Mouse (Mus musculus) heart, postnatal 25 days (tissue): ENCODE data around the gene Taf8. TPM values are rescaled to one million over a fixed set of nuclear protein-coding genes. Genes with fewer than 3 reads are reported as not detected.

Experiments
- DNase-seq: peaks from one replicate; pipeline ENCODE4 v3.0.0; 2022; ENCODE audit warnings: low spot score
- intact Hi-C: fragments of 180-260 bp; cut with DNase I; formaldehyde crosslinking; loops from one replicate; pipeline ENCODE4 v1.15.1; 2025
- total RNA-seq, 2 experiments: library from RNA; stranded (reverse); gene quantifications; 2 replicates each; pipeline ENCODE4 v1.2.3; 2021

Taf8 gene
- total RNA-seq, 2 experiments from 2014 or later = 10.0 to 11.4 TPM

- DNase-seq = no peak
- intact Hi-C loops = no loop called here
Observed at GRCm38 (mm10) chr17:47464248-47464965, 37.7 kb downstream of the Taf8 start.

DNA sequence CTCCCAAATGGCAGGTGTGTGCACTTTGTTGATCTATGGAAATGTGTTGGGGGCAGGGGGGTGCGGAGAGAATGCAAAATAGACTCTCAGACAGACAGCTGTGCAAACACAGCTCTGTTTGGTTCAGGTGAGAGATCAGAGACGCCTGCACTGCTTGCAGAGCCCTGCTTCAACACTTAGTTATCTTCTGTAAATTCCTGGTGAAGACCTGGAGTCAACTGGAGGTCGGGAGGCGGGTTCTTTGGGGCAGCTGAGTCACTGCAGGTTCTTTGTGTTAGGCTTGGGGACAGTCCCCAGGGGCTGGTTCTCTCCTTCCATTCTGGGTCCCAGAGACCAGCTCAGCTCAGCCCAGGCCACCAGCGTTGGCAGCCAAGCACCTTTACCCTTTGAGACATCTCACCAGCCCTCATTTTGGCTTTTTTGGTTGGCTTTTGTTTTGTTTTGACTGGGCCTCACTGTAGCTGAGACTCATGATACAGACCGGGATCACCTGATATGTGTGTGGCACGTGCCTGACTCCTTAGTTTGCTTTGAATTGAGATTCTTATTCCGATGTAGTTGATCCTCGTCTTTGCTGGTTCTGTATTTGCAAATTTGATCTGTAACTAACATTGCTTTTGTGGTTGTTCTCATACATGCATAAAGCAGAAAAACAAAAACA is 39.2 kb downstream of the Taf8 start:
- intact Hi-C loops = no loop called here
- no peak for DNase-seq

GRCm38 (mm10) chr17:47462209-47462608 is 39.9 kb downstream of the Taf8 start:
- no peak for DNase-seq
- intact Hi-C loops = no loop called here

GRCm38 (mm10) chr17:47461688-47462087 is 40.4 kb downstream of the Taf8 start:
- no peak for DNase-seq
- intact Hi-C loops = no loop called here

GRCm38 (mm10) chr17:47459341-47459919 is 42.7 kb downstream of the Taf8 start:
- DNase-seq = no peak
- intact Hi-C loops = no loop called here

DNA sequence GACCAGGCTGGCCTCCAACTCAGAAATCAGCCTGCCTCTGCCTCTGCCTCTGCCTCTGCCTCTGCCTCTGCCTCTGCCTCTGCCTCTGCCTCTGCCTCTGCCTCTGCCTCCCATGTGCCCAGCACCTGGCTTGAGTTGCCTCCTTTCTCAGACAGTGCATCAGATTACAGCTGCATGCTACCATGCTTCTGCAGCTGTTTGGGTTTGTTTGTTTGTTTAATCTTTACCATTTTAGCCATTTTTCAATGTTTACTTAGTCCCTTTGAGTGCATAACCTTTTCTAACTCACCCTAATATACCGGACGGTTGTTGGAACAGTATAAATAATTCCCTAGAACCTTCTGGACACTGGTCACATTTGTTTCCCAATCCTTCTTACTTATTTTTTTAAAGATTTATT is 43.2 kb downstream of the Taf8 start:
- no peak for DNase-seq
- intact Hi-C loops = no loop called here

- DNase-seq = no peak
- intact Hi-C loops = no loop called here
Observed at GRCm38 (mm10) chr17:47458310-47458709, 43.8 kb downstream of the Taf8 start.

DNA sequence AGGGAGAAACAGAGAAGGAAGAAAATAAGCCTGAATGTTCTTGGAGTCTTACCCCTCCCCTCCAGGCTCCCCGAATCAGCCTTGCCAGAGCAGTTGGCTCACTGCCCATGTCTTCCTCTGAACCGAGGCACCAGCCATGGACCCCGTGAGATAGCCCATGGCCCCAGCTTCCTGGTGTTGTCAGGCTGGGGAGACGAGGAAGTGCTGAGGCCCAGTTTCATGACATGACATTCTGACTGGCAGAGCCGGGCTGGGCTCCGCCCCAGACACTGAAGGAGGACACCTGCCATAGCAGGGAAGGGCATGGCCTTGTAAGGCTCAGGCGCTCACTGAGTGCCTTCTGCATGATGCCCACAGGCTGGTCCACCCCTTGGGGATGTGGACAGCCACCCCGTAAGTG is 47.4 kb downstream of the Taf8 start:
- no peak for DNase-seq
- intact Hi-C loops = no loop called here

- intact Hi-C loops = no loop called here
- DNase-seq = no peak
Observed at GRCm38 (mm10) chr17:47452886-47453285, 49.2 kb downstream of the Taf8 start.

- intact Hi-C loops = no loop called here
- no peak for DNase-seq
Observed at GRCm38 (mm10) chr17:47450880-47451565, 51.1 kb downstream of the Taf8 start.

DNA sequence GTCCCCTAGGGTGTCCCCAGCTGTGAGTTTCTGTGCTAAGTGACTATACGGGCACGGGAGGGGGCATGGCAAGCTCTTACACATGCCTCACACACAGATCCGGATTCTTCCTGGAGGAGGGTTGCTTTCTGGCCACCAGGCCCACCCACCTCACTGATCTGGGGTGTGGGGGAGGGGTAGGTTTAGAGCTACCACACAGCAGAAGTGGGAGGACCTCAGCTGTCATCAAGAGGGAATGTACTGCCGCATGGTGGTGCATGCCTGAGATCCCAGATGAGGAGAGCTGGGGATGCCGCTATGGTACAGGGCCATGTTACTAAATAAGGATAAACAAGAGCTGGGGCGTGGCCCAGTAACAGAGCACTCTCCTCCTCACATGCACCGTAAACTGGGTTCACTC is 51.9 kb downstream of the Taf8 start:
- no peak for DNase-seq
- intact Hi-C loops = no loop called here

GRCm38 (mm10) chr17:47449432-47449831 is 52.7 kb downstream of the Taf8 start:
- DNase-seq = no peak
- intact Hi-C loops = no loop called here

DNA sequence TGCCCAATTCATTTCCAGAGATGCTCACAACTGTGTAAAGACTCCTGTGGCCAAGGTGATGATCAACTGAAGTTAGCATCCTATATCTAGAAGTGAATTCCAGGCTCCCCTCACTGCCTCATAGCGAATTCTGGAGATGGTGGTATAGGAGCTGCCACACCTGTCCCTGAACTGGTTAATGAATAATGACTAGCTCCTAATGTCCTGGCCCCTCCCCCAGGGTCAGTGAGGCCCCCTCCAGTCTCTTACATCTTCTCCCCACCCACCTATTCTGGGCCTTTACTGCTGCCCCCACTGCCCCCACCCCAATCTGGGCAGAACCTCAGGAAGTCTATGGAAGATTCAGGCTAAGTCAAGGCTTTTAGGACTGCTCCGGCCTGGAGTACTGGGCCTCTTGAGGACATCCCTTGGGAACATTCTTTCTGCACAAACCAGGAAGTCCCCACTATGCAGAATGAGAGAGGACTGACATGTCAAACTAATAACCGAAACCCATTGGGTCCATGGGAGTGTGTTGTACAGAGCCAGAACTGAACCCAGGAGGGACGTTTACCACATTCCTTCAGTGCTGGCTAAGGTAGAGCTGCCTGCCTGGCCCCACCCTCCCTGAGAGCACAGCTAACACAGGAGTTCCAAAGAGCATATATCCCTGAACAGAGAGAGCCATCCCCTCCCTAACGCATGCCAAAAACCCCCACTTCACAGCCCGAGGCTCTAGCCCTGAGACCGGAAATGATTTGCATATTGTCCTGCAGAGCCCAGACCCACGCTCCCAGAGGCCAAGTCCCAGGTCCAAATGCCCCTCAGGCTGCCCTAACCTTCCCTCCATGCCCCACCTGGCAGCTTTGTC is 53.3 kb downstream of the Taf8 start:
- DNase-seq = no peak
- intact Hi-C loops = no loop called here

DNA sequence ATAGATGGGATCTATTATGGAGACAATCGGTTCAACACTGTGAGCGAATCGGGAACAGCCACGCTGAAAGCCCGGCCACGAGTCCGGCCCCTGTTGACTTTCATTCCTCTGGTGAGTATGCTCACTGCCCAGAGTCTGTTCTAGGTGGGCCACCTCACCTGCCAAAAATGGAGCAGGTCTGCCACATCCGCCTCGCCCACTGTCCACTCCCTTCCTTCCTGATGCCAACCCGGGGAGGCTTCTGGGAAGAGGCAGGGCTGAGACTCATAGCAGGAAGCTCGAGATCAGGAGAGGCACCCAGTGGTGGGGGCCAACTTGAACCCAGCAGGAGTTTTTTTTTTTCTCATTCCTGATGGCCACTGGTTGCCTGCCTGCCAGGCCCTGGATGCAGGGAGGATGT is 55.5 kb downstream of the Taf8 start:
- DNase-seq = no peak
- intact Hi-C loops = no loop called here

DNA sequence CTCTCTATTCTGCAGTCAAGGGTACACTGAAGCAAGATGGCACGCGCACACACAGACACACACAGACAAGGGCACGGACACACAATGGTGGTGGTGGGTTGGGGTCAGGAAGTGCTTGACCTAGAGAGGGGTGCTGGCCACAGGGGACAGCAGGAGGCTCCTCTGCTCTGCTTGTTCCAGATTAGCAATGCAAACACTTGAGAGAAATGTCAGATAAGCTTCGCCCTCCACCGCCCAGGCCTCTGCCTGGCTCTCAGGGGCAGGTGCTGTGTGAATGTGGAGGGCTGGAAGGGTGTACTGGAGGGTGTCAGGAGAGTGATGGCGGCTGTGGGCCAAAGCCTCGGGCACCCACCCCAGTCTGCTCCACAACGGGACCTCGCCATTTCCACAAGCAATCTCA is 56.1 kb downstream of the Taf8 start:
- intact Hi-C loops = no loop called here
- no peak for DNase-seq

- intact Hi-C loops = no loop called here
- DNase-seq = no peak
Observed at GRCm38 (mm10) chr17:47445518-47445917, 56.6 kb downstream of the Taf8 start.

GRCm38 (mm10) chr17:47444113-47444512 is 58.0 kb downstream of the Taf8 start:
- no peak for DNase-seq
- intact Hi-C loops = no loop called here

GRCm38 (mm10) chr17:47442271-47442670 is 59.8 kb downstream of the Taf8 start:
- no peak for DNase-seq
- intact Hi-C loops = no loop called here

- intact Hi-C loops = no loop called here
- no peak for DNase-seq
Observed at GRCm38 (mm10) chr17:47441296-47442051, 60.6 kb downstream of the Taf8 start.
